Mouse (Mus musculus) liver, adult 2 months (tissue): Measurements from ENCODE around the gene Dzip1l. TPM values are rescaled to one million over a fixed set of nuclear protein-coding genes. Genes with fewer than 3 reads are reported as not detected.

ENCODE experiments used
- DNase-seq: peaks from one replicate; pipeline ENCODE4 v3.0.0-alpha.2; 2011; ENCODE audit warnings: low read depth, low spot score; ENCODE audit errors: extremely low read depth
- H3K27ac ChIP-seq: fragments of 200-500 bp; replicated peaks from 2 replicates; pipeline ENCODE4 v1.5.1; 2012; ENCODE audit warnings: low read depth, mild to moderate bottlenecking, control low read depth, inconsistent platforms, low read length; ENCODE audit not compliant: insufficient read depth
- H3K27me3 ChIP-seq: fragments of 200-500 bp; 2 replicates; pipeline ENCODE4 v1.6.1; 2012; ENCODE audit warnings: mild to moderate bottlenecking, moderate library complexity, low read length, inconsistent platforms; ENCODE audit not compliant: control insufficient read depth, insufficient read depth
- H3K36me3 ChIP-seq: fragments of 200-500 bp; 2 replicates; pipeline ENCODE4 v1.6.1; 2012; ENCODE audit warnings: low read length, inconsistent platforms; ENCODE audit not compliant: control insufficient read depth, insufficient read depth
- H3K4me1 ChIP-seq: fragments of 200-500 bp; 2 replicates; pipeline ENCODE4 v1.6.1; 2011; ENCODE audit warnings: low read length; ENCODE audit not compliant: control insufficient read depth, insufficient read depth
- H3K4me3 ChIP-seq: fragments of 200-500 bp; 2 replicates; pipeline ENCODE4 v1.5.1; 2011; ENCODE audit warnings: low read depth, mild to moderate bottlenecking, control low read depth, low read length, moderate library complexity; ENCODE audit not compliant: insufficient read depth
- H3K79me2 ChIP-seq: fragments of 200-500 bp; 2 replicates; pipeline ENCODE4 v1.6.1; 2012; ENCODE audit warnings: inconsistent platforms, mild to moderate bottlenecking, low read length, moderate library complexity; ENCODE audit not compliant: control insufficient read depth, insufficient read depth
- H3K9ac ChIP-seq: fragments of 200-500 bp; 2 replicates; pipeline ENCODE4 v1.6.1; 2012; ENCODE audit warnings: low read depth, mild to moderate bottlenecking, control low read depth, inconsistent platforms, low read length
- CTCF ChIP-seq: fragments of 200-500 bp; IDR thresholded peaks from 2 replicates; pipeline ENCODE4 v1.5.1; 2011; ENCODE audit warnings: low read depth, low read length, control low read depth
- POLR2A ChIP-seq: fragments of 200-500 bp; IDR thresholded peaks from 2 replicates; pipeline ENCODE4 v1.6.1; 2011; ENCODE audit warnings: low read length, control low read depth; ENCODE audit not compliant: insufficient read depth; ENCODE audit errors: extremely low read depth
- WGBS: fragments of 180-500 bp; shearing (Covaris S2); methylation state at CpG from one replicate; pipeline ENCODE4 v1.1.7; 2018; 5-methylcytosine and 5-hydroxymethylcytosine counted together
- polyA plus RNA-seq: library from polyadenylated mRNA; depleted of rRNA; stranded (reverse); fragments of >200 nt; gene quantifications from 2 replicates; pipeline ENCODE4 v1.2.3, GENCODE M21; 2012
- total RNA-seq: library from RNA; depleted of rRNA; stranded (reverse); fragments of >200 nt; gene quantifications from 2 replicates; pipeline ENCODE4 v1.2.3, GENCODE M21; 2014

Gene Dzip1l
- total and polyA plus RNA-seq, 2 experiments = 0.20 to 0.46 TPM

DNA sequence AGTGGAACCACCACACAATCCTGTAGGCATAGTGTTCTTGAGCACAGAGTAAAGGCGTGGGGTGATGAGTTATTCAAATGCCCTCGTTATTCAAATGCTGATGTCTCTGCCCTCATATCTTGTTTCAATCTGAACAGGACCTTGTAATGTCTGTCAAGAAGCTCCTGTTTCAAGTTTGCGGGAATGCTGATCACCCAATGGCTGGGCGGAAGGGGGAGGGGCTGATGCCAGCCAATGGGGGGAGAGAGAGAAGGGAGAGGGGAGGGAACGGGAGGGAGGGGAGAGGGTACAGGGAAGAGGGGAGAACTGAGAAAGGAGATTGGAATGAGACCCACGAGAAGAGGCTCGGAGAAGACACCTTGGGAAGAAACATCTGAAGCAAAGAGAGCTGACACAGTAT lies 65.7 kb downstream of the Dzip1l start:
- Histone ChIP-seq H3K4me1 (no peaks in the 10 kb centered on the region), H3K36me3 (no peaks in the 10 kb centered on the region), H3K4me3 (no peak overlapping the region), H3K27me3 (no peaks in the 10 kb centered on the region), H3K79me2 (no peaks in the 10 kb centered on the region), H3K9ac (no peak overlapping the region), H3K27ac (no peak overlapping the region)
- WGBS = 67% methylated on average over 7 of the region's 7 CpGs
- DNase-seq = no peak
- TF ChIP-seq CTCF (no peak), POLR2A (no peak)

DNA sequence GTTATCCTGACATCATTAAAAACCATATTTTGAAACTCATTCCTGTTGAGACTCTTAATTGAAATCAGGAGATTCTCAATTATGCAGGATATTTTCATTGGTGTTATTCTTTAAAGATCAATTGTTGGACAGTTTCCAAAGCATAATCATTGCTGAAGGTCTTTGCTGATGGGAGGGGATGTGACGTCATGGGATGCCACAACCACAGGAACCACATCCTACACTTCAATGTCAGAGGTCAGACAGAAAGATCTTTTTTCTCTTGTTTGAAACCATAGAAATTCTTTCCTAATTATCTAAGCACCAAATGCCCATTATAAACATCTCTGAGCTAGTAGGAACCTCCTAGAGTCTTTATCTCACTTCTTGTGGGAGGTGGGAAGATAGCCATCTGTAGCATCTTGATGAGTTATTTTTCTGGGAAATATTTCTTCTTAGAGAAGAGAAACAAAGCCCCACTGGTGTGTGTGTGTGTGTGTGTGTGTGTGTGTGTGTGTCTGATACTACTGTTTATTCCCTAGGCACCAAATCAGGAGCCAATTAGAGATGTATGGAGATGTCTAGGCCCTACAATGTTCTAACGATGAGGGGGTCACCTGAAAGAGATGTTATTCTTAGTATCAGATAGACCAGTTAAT lies 70.6 kb downstream of the Dzip1l start:
- no peaks in the 10 kb centered on the region for H3K36me3 ChIP-seq
- H3K79me2 ChIP-seq = no peaks in the 10 kb centered on the region
- H3K9ac ChIP-seq = no peak overlapping the region
- TF ChIP-seq POLR2A (no peak), CTCF (no peak)
- peaks cover 4% of the 10 kb centered on the region for H3K4me1 ChIP-seq
- DNase-seq = no peak
- H3K4me3 ChIP-seq = no peak overlapping the region
- H3K27me3 ChIP-seq = no peaks in the 10 kb centered on the region
- 57% methylated on average over 2 of the region's 2 CpGs for WGBS
- H3K27ac ChIP-seq = no peak overlapping the region

DNA sequence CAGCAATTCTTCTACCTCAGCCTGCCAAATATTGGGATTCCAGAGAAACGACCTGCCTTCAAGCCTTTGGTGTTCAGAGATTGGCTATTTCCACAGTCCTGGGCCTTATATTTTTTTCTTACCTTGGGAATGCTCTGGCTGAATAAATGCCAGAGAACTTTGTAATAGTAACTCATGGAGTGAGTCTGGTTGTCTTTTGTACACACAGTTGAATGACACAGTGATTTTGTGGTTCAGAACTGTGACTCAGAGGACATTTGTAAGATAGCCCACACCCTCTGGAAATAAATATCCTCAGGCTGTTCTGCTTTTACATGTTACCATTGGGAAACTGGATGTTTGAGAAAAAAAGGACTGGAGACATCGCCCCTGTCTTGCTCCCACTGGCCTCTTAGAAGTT lies 71.9 kb downstream of the Dzip1l start:
- Histone ChIP-seq H3K36me3 (no peaks in the 10 kb centered on the region), H3K27ac (no peak overlapping the region), H3K79me2 (no peaks in the 10 kb centered on the region), H3K4me1 (peaks cover 4% of the 10 kb centered on the region), H3K9ac (no peak overlapping the region), H3K4me3 (no peak overlapping the region), H3K27me3 (no peaks in the 10 kb centered on the region; the same call in 1 of the 2 replicates)
- WGBS = 74% methylated on average over 2 of the region's 2 CpGs
- peak; percentile 73 for DNase-seq
- no peak for TF ChIP-seq CTCF

DNA sequence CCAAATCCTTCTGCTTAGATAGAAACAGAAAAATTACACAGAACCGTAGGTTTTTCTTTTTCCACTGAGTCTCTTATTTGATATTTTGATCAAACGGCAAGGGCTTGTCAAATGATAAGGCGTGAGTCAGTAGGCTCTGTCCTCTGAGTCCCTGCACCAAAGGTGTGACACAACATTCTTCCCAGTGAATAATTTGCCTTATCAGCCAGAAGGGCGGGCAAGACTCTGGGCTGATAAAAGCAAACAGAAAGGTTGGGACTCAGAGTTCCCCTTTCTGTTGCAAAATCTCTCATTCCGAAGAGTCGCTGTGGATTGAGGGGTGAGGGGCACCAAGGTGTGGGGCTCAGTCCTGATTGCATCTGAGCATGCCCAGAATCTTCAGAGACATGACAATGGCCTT lies 72.9 kb downstream of the Dzip1l start:
- WGBS = 39% methylated on average over 6 of the region's 6 CpGs
- TF ChIP-seq POLR2A = no peak
- no peak for TF ChIP-seq CTCF
- no peak overlapping the region for H3K9ac ChIP-seq

DNA sequence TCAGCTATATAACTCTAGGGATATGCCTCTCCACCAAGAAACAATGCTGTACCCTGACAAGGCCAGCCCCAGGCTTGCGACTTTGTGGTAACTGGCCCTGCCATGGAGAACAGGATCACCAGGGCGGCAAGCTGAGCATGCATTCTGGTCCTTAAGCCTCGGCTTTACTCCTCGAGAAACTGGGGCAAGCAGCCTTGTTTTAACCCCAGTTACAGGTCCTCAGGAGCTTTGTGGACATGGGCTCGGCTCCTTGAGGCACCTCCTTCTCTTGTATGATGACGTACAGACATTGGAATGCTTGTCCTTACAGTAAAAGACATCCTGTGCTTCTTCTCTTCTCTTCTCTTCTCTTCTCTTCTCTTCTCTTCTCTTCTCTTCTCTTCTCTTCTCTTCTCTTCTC lies 74.4 kb downstream of the Dzip1l start:
- Histone ChIP-seq H3K4me1 (peaks cover 4% of the 10 kb centered on the region), H3K9ac (no peak overlapping the region), H3K27me3 (no peaks in the 10 kb centered on the region; the same call in 1 of the 2 replicates), H3K27ac (no peak overlapping the region), H3K79me2 (no peaks in the 10 kb centered on the region), H3K4me3 (no peak overlapping the region), H3K36me3 (no peaks in the 10 kb centered on the region)
- 84% methylated on average over 6 of the region's 6 CpGs for WGBS
- TF ChIP-seq POLR2A (no peak), CTCF (no peak)
- DNase-seq = no peak

More for the DNA sequence above, 72.9 kb downstream of the Dzip1l start:
- Histone ChIP-seq H3K27ac (no peak overlapping the region), H3K4me3 (no peak overlapping the region), H3K79me2 (no peaks in the 10 kb centered on the region), H3K27me3 (no peaks in the 10 kb centered on the region; the same call in 1 of the 2 replicates), H3K4me1 (peaks cover 4% of the 10 kb centered on the region), H3K36me3 (no peaks in the 10 kb centered on the region)
- DNase-seq = peak; percentile 71

DNA sequence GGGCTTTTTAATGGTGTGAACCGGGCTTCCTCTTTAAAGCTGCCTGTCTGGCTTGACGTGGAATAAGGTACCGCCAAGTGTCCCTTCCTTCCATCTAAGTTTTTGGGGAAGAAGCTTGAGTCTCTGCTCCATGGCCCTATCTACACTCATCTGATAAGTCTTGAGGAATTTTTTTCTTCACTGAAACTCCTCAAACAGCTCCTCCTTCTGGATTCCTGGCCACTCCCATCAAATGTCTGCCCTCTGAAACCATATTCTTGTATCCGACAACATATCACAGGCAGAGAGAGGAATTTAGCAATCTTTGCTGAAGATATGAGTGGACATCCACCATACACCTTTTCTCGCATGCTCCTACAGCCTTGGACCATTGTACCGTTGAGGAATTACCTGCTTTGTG lies 77.0 kb downstream of the Dzip1l start:
- Histone ChIP-seq H3K36me3 (no peaks in the 10 kb centered on the region), H3K27me3 (no peaks in the 10 kb centered on the region; the same call in 1 of the 2 replicates), H3K79me2 (no peaks in the 10 kb centered on the region), H3K4me3 (no peak overlapping the region), H3K9ac (no peak overlapping the region), H3K27ac (no peak overlapping the region), H3K4me1 (peaks cover 4% of the 10 kb centered on the region)
- TF ChIP-seq POLR2A = no peak
- TF ChIP-seq CTCF = no peak
- WGBS = 88% methylated on average over 6 of the region's 6 CpGs
- DNase-seq = no peak
